Mouse (Mus musculus) heart, embryonic 10.5 days (tissue): ENCODE measurements around the gene Ptbp3. TPM values are rescaled to one million over a fixed set of nuclear protein-coding genes. Genes with fewer than 3 reads are reported as not detected.

Experiments used
- DNase-seq: peaks from one replicate; pipeline ENCODE4 v3.0.0-alpha.2; 2017; ENCODE audit warnings: low spot score
- H3K27ac ChIP-seq: fragments of 300-500 bp; sonication (generic); 2 replicates; pipeline ENCODE4 v1.5.1; 2016; ENCODE audit warnings: mild to moderate bottlenecking
- H3K27me3 ChIP-seq: fragments of 300-500 bp; sonication (generic); 2 replicates; pipeline ENCODE4 v1.6.1; 2016; ENCODE audit warnings: mild to moderate bottlenecking; ENCODE audit not compliant: poor library complexity, insufficient read depth, severe bottlenecking
- H3K36me3 ChIP-seq: fragments of 300-500 bp; sonication (generic); 2 replicates; pipeline ENCODE4 v1.6.1; 2016; ENCODE audit warnings: mild to moderate bottlenecking, moderate library complexity
- H3K4me1 ChIP-seq: fragments of 300-500 bp; sonication (generic); 2 replicates; pipeline ENCODE4 v1.6.1; 2016; ENCODE audit warnings: mild to moderate bottlenecking
- H3K4me3 ChIP-seq: fragments of 300-500 bp; sonication (generic); 2 replicates; pipeline ENCODE4 v1.5.1; 2016; ENCODE audit warnings: mild to moderate bottlenecking, moderate library complexity
- H3K9me3 ChIP-seq: fragments of 300-500 bp; sonication (generic); 2 replicates; pipeline ENCODE4 v1.6.1; 2016; ENCODE audit warnings: mild to moderate bottlenecking, moderate library complexity
- WGBS: fragments of 180-500 bp; shearing (Covaris S2); methylation state at CpG from one replicate; pipeline ENCODE4 v1.1.7; 2016; 5-methylcytosine and 5-hydroxymethylcytosine counted together
- polyA plus RNA-seq: library from polyadenylated mRNA; unstranded; fragments of >200 nt; fragmentation: Nextera tagmentation; extraction: Ambion mirVana; gene quantifications from 2 replicates; pipeline ENCODE4 v1.2.1, GENCODE M21; 2016

The Ptbp3 gene
- polyA plus RNA-seq, 1 experiment from 2014 or later: 41.3 TPM

DNA sequence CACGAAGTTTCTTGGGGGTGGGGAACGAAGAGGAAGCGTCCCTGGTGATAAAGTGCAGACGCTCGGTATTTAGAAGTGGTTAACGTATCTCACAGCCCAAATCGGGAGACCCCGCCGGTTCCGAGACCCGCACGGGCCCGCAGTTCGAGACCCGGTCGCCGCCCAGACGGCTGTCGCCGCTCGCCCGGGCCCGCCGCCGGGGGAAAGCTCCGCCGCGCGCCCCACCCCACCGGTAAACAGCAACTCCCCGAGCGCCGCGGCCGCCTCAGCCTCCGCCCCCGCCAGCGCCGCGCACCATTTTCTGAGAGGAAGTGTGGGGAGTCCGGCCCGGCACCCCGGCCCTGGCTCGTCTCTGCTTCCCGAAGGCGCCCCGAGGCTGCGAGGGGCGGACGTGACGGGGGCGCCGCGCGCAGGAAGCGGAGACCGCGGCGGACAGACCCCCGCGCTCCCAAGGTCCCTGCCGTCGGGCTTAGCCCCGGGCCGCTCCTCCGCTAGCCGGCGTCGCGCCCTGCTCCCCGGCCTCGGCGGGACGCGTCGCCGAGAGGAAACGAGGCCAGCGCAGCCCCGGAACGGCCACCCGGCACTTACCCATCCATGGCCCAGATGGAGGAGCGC, 497 bp downstream of the Ptbp3 start:
- Histone ChIP-seq H3K9me3 (no peaks in the 10 kb centered on the region), H3K36me3 (no peaks in the 10 kb centered on the region), H3K4me3 (peak overlapping the region; percentile 86), H3K27ac (peak overlapping the region; percentile 96), H3K4me1 (peaks cover 8% of the 10 kb centered on the region; the same call in 1 of the 2 replicates), H3K27me3 (no peaks in the 10 kb centered on the region)
- WGBS: under 1% methylated on average over 83 of the region's 83 CpGs
- peak; percentile 88 for DNase-seq

DNA sequence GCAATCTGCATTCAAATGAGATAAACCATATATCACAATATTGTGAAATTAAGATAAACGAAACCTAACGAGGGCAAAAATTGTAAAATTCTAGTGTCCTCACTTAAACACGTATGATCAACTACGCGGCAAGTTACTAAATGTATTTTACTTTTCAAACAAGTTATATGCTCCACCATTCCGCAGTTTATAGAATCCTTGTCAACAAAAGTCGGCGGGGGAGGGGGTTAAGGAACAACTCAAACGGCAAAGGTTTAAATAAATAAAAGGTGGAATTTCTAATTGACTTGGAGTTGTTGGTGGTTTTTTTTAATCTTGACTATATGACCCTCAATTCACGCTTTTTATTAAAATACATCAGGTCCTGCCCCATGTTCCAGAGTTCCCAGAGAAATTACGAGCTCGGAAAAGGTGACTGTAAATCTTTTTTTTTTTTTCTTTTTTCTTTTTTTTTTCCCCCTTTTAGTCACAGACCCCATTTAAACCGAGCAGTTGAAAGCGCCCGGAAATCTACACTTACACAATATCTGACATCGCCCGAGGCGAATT, 1.1 kb downstream of the Ptbp3 start:
- H3K4me3 ChIP-seq: peak overlapping the region; percentile 86
- H3K27me3 ChIP-seq: no peaks in the 10 kb centered on the region
- H3K36me3 ChIP-seq: no peaks in the 10 kb centered on the region
- 4% methylated on average over 18 of the region's 18 CpGs for WGBS
- peaks cover 8% of the 10 kb centered on the region; the same call in 1 of the 2 replicates for H3K4me1 ChIP-seq
- no peaks in the 10 kb centered on the region for H3K9me3 ChIP-seq
- peak overlapping the region; percentile 96 for H3K27ac ChIP-seq
- DNase-seq: no peak

DNA sequence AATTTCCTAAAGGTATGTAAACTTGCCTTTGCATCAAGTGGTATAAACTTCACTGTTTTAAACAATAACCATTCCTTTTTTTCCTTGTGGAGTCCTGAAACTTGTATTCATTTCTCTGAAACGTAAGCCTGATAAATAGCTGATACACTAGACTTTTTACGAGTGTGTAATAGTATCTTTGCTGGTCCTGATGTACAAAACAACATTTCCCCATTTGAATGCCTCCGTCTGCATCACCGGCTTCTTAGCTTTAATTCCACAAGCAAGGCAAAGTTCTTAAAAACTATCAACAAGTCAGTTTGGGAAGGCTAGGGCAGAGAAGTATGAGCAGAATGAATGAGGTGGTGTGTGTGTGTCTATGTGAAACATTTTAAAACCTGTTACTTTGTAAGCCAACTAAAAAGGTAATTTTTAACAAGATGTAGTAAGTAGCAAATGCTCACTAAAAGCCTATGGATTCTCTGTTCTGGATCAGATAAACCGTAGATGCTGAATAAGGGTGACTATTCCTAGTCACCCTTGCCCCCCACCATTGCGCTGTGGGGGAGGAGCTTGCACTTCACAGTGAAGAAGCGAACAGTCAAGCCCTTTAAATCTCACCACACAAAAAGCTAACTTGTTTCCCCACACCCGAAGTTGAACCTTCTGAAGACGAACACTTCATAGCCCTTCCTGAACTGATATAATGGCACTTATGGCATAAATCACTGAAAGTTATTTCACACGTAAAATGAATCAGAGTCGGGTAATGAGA, 1.9 kb downstream of the Ptbp3 start:
- no peak for DNase-seq
- H3K4me1 ChIP-seq: peaks cover 8% of the 10 kb centered on the region; the same call in 1 of the 2 replicates
- no peaks in the 10 kb centered on the region for H3K27me3 ChIP-seq
- peak overlapping the region; percentile 86 for H3K4me3 ChIP-seq
- H3K36me3 ChIP-seq: no peaks in the 10 kb centered on the region
- no peak overlapping the region for H3K27ac ChIP-seq
- H3K9me3 ChIP-seq: no peaks in the 10 kb centered on the region
- WGBS: 23% methylated on average over 11 of the region's 11 CpGs

DNA sequence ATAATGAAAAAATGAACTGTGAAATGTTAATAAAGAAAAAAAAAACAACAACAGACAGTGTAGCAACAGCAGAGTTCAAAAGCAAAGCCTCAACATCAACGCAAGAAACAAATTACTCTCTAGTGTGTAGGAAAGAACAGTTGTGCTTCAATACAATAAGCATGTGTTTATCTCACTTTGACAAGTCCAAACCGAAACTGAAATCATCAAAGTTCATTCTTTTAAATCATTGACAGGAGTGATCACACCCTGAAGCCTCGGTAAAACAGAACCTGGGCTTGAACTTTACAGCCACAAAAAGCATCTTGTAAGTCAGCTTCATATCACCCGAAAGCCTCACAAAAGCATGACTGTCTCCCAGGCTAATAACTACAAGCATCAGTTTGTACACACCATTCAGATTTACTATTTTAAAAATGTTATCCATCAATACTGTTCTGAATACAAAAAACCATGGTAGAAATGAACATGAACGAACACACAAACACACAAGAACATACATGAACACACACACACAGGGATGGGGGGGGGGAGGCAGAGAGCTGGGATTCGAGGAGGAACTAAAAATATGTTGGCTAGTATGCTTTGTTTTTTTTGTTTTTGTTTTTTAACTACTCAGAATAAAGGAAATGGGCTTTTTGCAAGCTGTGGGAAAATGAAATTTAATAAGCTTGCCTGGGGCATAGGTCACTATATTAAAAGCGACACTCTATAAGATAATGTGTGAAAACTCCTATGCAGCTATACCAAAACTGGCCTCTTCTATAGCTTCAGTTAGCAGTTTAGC, 2.7 kb downstream of the Ptbp3 start:
- WGBS: 66% methylated on average over 7 of the region's 7 CpGs
- Histone ChIP-seq H3K27ac (no peak overlapping the region), H3K36me3 (peaks cover under 1% of the 10 kb centered on the region; the same call in 1 of the 2 replicates), H3K27me3 (no peaks in the 10 kb centered on the region), H3K4me3 (no peak overlapping the region), H3K4me1 (peaks cover 8% of the 10 kb centered on the region; the same call in 1 of the 2 replicates), H3K9me3 (no peaks in the 10 kb centered on the region)
- DNase-seq: no peak

DNA sequence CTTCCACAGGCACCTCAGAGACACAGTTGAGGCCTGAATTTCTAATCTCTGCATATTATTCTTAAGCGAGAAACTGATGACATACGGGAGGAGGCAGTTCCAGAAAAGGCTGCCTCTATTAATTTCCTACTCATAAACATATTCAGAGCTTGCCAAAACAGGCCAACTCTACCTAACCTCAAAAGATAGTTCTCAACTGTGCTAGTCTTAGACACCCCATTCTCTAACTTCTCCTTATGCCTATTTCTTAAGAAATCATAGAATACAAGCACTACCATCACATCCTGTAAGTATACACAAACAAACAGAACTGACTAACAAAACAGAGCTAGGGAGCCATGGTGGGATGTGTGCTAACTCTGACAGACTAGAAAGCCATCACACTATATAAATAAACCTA, 4.5 kb downstream of the Ptbp3 start:
- Histone ChIP-seq H3K4me1 (peaks cover 8% of the 10 kb centered on the region; the same call in 1 of the 2 replicates), H3K27me3 (no peaks in the 10 kb centered on the region), H3K36me3 (peaks cover 3% of the 10 kb centered on the region; the same call in 1 of the 2 replicates), H3K27ac (no peak overlapping the region), H3K9me3 (no peaks in the 10 kb centered on the region), H3K4me3 (no peak overlapping the region)
- DNase-seq: no peak
- WGBS: 74% methylated on average over 2 of the region's 2 CpGs

DNA sequence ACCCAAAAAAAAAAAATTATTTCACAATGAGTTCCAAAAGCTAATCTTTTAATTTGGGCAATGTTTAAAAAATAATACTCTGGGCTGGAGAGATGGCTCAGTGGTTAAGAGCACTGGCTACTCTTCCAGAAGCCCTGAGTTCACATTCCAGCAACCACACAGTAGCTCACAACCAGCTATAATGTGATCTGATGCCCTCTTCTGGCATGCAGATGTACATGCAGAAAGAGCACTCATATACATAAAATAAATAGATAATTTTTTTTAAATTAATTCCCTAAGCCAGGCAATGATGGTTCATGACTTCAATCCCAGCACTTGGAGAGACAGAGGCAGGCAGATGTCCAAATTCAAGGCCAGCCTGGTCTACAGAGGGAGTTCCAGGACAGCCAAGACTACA, 6.2 kb downstream of the Ptbp3 start:
- H3K36me3 ChIP-seq: peaks cover 3% of the 10 kb centered on the region; the same call in 1 of the 2 replicates
- H3K4me1 ChIP-seq: peaks cover 8% of the 10 kb centered on the region; the same call in 1 of the 2 replicates
- no peak for DNase-seq
- no peaks in the 10 kb centered on the region for H3K27me3 ChIP-seq
- no peaks in the 10 kb centered on the region for H3K9me3 ChIP-seq
- no peak overlapping the region for H3K27ac ChIP-seq
- no peak overlapping the region for H3K4me3 ChIP-seq

DNA sequence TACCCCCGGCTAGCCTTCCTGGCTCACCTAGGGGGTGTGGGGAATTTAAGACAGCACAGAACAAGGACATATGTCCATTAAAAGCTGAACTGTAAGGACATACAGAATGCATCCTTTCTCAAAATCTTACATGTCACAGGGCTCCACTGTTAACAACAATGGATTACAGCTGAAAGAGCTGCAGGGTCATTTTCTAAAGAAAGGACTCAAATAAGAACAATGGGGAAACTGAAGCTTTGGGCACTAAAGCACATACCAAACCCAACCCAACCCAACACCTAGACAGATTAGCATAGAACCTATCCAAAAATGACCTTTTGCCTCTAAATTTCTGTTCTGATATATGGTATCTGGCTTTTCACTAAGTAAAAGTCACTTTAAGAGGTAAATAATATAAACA, 12.9 kb downstream of the Ptbp3 start:
- H3K4me1 ChIP-seq: peaks cover 5% of the 10 kb centered on the region; the same call in 1 of the 2 replicates
- H3K27me3 ChIP-seq: no peaks in the 10 kb centered on the region
- H3K36me3 ChIP-seq: 0 out of 2 replicates have a peak, but pooled peaks cover under 1% of the 10 kb centered on the region
- 100% methylated on average over 1 of the region's 1 CpGs for WGBS
- DNase-seq: no peak
- H3K27ac ChIP-seq: no peak overlapping the region
- H3K4me3 ChIP-seq: no peak overlapping the region
- no peaks in the 10 kb centered on the region for H3K9me3 ChIP-seq

DNA sequence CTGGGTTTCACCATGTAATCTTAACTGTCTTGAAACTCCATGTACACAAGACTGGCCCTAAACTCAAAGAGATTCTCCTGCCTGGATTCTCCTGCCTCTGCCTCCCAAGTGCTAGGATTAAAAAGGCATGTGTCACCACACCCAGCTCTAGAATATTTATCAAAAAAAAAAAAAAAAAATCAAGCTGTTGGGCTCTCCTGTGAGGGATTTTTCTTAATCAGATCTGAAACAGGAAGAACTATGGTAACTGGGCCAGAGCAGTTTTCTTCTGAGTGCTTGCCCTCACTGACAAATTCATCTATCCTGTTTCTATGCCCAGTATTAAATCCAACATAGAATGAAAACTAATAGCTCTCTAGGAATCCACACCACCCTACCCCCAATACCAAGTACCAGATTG, 13.5 kb downstream of the Ptbp3 start:
- Histone ChIP-seq H3K4me1 (peaks cover 5% of the 10 kb centered on the region; the same call in 1 of the 2 replicates), H3K9me3 (no peaks in the 10 kb centered on the region), H3K4me3 (no peak overlapping the region), H3K36me3 (no peaks in the 10 kb centered on the region), H3K27me3 (no peaks in the 10 kb centered on the region), H3K27ac (no peak overlapping the region)
- DNase-seq: no peak

DNA sequence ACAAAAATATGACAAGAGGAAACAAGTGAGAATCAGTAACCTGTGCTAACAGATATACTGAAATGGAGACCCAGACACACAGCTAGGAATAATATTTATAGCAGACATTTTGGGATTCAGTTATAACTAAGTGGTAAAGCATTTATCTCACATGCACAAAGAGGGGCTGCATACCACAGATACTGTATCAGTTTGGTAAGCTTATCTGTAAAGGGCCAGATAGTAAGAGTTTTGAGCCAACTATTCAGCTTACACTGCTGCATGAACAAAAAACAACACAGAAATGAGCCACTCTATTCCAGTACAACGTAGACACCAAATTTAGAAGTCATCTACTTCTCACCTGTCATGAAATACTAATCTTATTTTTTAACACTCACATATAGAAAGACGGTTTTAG, 15.9 kb downstream of the Ptbp3 start:
- Histone ChIP-seq H3K4me1 (peaks cover 8% of the 10 kb centered on the region; the same call in 1 of the 2 replicates), H3K36me3 (no peaks in the 10 kb centered on the region), H3K4me3 (no peak overlapping the region), H3K9me3 (no peaks in the 10 kb centered on the region), H3K27me3 (no peaks in the 10 kb centered on the region), H3K27ac (peak overlapping the region; percentile 42; the same call in 1 of the 2 replicates)
- WGBS: 29% methylated on average over 2 of the region's 2 CpGs
- no peak for DNase-seq

DNA sequence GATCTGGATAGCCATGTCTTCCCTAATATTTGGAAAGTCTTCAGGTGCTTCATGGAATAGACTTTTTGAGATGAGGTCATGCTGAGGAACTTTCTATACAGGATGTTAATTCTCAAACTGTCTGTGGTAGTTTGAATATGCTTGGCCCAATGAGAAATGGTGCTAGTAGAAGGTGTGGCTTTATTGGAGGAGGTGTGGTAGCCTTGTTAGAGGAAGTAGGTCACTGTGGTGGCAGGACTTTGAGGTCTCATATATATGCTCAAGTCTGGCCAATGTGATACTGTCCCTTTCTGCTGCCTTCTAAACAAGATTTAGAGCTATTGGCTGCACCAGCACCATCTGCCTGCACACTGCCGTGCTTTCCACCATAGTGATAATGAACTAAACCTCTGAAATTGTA, 18.0 kb downstream of the Ptbp3 start:
- DNase-seq: no peak
- Histone ChIP-seq H3K27ac (no peak overlapping the region), H3K4me3 (no peak overlapping the region), H3K27me3 (no peaks in the 10 kb centered on the region), H3K36me3 (no peaks in the 10 kb centered on the region), H3K4me1 (peaks cover 8% of the 10 kb centered on the region; the same call in 1 of the 2 replicates), H3K9me3 (no peaks in the 10 kb centered on the region)
- 81% methylated on average over 1 of the region's 1 CpGs for WGBS

DNA sequence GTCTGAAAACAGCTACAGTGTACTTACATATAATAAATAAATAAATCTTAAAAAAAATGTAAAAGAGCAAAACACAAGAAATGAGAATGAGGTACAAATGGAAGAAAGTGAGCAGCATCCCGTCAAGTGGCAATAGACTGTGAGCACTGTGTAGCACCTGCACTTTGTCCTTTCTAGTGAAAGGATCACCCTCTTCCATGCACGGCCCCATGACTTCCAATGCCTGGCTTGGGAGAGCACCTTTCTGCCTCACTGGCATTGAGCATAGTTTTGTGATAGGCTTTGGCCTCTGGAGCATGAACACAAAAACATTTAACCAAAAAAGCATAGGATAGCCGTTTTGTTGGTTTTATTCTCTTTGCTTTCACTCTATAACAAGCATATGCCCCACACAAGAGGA, 21.7 kb downstream of the Ptbp3 start:
- H3K4me1 ChIP-seq: 0 out of 2 replicates have a peak, but pooled peaks cover 3% of the 10 kb centered on the region
- no peaks in the 10 kb centered on the region for H3K27me3 ChIP-seq
- DNase-seq: no peak
- H3K27ac ChIP-seq: no peak overlapping the region
- H3K4me3 ChIP-seq: no peak overlapping the region
- 93% methylated on average over 3 of the region's 3 CpGs for WGBS
- peaks cover 7% of the 10 kb centered on the region for H3K36me3 ChIP-seq
- H3K9me3 ChIP-seq: no peaks in the 10 kb centered on the region

DNA sequence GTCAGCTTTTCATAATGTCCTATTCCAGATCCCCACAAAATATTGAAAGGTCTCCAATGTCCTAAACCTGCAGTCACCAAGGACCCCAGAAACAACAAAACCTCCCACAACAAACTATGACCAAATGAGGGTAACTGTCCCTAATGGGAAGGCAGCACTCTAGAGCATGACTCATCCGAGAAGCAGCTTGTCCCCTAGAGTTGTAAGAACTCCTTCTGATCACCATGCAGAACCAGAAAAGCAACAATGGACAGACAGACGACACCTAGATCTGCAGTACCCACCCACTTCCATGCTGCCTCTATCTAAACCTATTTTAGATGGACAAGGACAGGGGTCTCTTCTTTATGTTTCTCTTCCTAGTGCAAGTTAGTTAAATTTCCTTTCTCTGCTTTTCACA, 22.4 kb downstream of the Ptbp3 start:
- Histone ChIP-seq H3K27me3 (no peaks in the 10 kb centered on the region), H3K9me3 (no peaks in the 10 kb centered on the region), H3K4me3 (no peak overlapping the region), H3K36me3 (peaks cover 10% of the 10 kb centered on the region), H3K27ac (no peak overlapping the region), H3K4me1 (0 out of 2 replicates have a peak, but pooled peaks cover 3% of the 10 kb centered on the region)
- 51% methylated on average over 2 of the region's 2 CpGs for WGBS
- DNase-seq: no peak
